Mouse (Mus musculus) cortical plate, adult 2 months (tissue): Measurements from ENCODE around the gene Slc22a1.

Experiments used
- CTCF ChIP-seq: fragments of 200-500 bp; IDR thresholded peaks from 2 replicates; pipeline ENCODE4 v1.5.1; 2011; ENCODE audit warnings: mild to moderate bottlenecking, control low read depth, low read length; ENCODE audit not compliant: insufficient read depth; ENCODE audit errors: extremely low read depth
- POLR2A ChIP-seq: fragments of 200-500 bp; IDR thresholded peaks from 2 replicates; pipeline ENCODE4 v1.6.1; 2011; ENCODE audit warnings: mild to moderate bottlenecking, low read length, control low read depth; ENCODE audit not compliant: insufficient read depth; ENCODE audit errors: extremely low read depth

GRCm38 (mm10) chr17:12718251-12718650 is 42.6 kb upstream of the Slc22a1 start:
- no peak for TF ChIP-seq POLR2A
- TF ChIP-seq CTCF: no peak
